9 mouse cellular contexts compared by ENCODE assay signal in the genomic region with DNA sequence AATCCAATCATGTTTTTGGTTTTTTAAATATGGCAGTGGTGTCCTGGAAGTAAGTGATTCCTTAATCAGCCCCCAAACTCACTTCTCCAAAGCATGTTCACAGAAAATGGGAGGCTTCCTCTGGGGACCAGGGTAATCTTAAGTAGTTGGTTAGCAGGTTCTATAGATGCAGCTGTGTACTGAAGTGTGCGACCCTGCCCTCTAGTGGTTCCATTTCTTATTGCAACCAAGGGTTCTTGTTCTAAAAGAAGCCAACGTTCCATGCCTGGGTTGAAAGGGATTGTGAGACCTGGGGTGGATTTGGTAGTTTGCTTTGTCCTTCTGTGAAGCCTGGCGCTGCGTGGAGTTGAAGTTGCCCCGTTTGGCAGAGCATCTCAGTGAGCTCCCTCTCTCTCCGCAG. TPM values are rescaled to one million over a fixed set of nuclear protein-coding genes. Genes with fewer than 3 reads are reported as not detected.
DNase-seq lines count a peak whose midpoint lies in the region; ATAC-seq and TF ChIP-seq lines count a peak whose summit lies in the region.
"Had no signal": no experiment of that assay in that cellular context is flagged by ENCODE, and none has a peak within 500 bp of the region (broad histone marks: within the 10 kb centered on the region; RNA-seq: fewer than 3 reads in every experiment).

No protein-coding gene starts in this region.

- ATAC-seq in kidney, embryonic 16.5 days (ENCODE audit: low FRiP score, low TSS enrichment): no peak
- ATAC-seq in hematopoietic stem cell, adult 5-6 weeks (replicated peaks in 1 of 2; ENCODE audit: insufficient read depth in 1 of 2, low FRiP score in 2 of 2, low TSS enrichment in 1 of 2, low read depth in 1 of 2, poor library complexity in 2 of 2, severe bottlenecking in 2 of 2): peak; percentile 68 to 76; a peak in 3 of 4 replicates

- TF ChIP-seq POLR2A in kidney, adult 2 months (IDR thresholded peaks at IDR 0.05; ENCODE audit: low read depth, low read length): no peak

- H3K4me3 ChIP-seq in kidney, adult 2 months (ENCODE audit: insufficient read depth, low read depth, low read length): no peak overlapping the region
- no peak overlapping the region for H3K4me3 ChIP-seq in kidney, embryonic 16.5 days (ENCODE audit: low read length)
- H3K4me3 ChIP-seq: heart, embryonic 15.5 days had no signal

- H3K4me2 ChIP-seq in kidney, embryonic 16.5 days (replicated peaks; ENCODE audit: low read depth, low read length): no peak overlapping the region
- H3K4me2 ChIP-seq: heart, embryonic 15.5 days had no signal

- H3K27me3 ChIP-seq in kidney, adult 2 months (replicated peaks; ENCODE audit: control insufficient read depth, insufficient read depth, low read length): no peaks in the 10 kb centered on the region
- H3K27me3 ChIP-seq in kidney, embryonic 16.5 days (ENCODE audit: insufficient read depth, low read length): no peaks in the 10 kb centered on the region
- H3K27me3 ChIP-seq: heart, embryonic 15.5 days had no signal

- intact Hi-C loops in left cerebral cortex, postnatal 25 days (cut with DNase I): loop anchor here (2.0 kb wide), 1 partner anchor 154 kb away; a partner anchor contains a TSS

- WGBS in kidney, adult 2 months: 46% methylated on average over 6 of the region's 6 CpGs
- 50% methylated on average over 6 of the region's 6 CpGs for WGBS in kidney, embryonic 16.5 days

- no peaks in the 10 kb centered on the region for H3K4me1 ChIP-seq in kidney, adult 2 months (ENCODE audit: control insufficient read depth, insufficient read depth, low read length)
- no peaks in the 10 kb centered on the region for H3K4me1 ChIP-seq in kidney, embryonic 16.5 days (ENCODE audit: insufficient read depth, low read length)

- no peak overlapping the region for H3K9ac ChIP-seq in kidney, embryonic 16.5 days (replicated peaks; ENCODE audit: low read length)
- H3K9ac ChIP-seq: heart, embryonic 15.5 days had no signal

- peak; percentile 54 for TF ChIP-seq CTCF in kidney, adult 2 months (conservative IDR thresholded peaks at IDR 0.05; ENCODE audit: insufficient read depth, insufficient read length, low read depth, low read length)

- H3K36me3 ChIP-seq in kidney, adult 2 months (ENCODE audit: control insufficient read depth, insufficient read depth, low read length): peaks cover 7% of the 10 kb centered on the region
- H3K36me3 ChIP-seq in kidney, embryonic 16.5 days (ENCODE audit: insufficient read depth, low read length): peaks cover 65% of the 10 kb centered on the region

- no peak overlapping the region for H3K27ac ChIP-seq in kidney, adult 2 months (ENCODE audit: insufficient read depth, low read depth, low read length)
- no peak overlapping the region for H3K27ac ChIP-seq in kidney, embryonic 16.5 days (ENCODE audit: low read length)
- H3K27ac ChIP-seq: heart, embryonic 15.5 days had no signal

- H3K9me3 ChIP-seq in kidney, embryonic 16.5 days (ENCODE audit: low read length): no peaks in the 10 kb centered on the region
- H3K9me3 ChIP-seq: heart, embryonic 15.5 days had no signal

- peak; percentile 75 for DNase-seq in kidney, adult 2 months
- peak; percentile 86 for DNase-seq in ZHBTc4 (ENCODE audit: low read depth, low spot score)
- DNase-seq in embryo, embryonic 11 days: peak; percentile 82
- peak; percentile 85 to 91 for DNase-seq in left cerebral cortex, postnatal 25 days (ENCODE audit: low spot score in 2 of 2)
- DNase-seq in natural killer cell, adult 2 months (ENCODE audit: low spot score in 2 of 2): peak; percentile 59 to 70
- DNase-seq in thymus, postnatal 10 days (ENCODE audit: low spot score in 2 of 2): peak; percentile 41 to 78

RNA-seq across cellular contexts. Expression of a gene that starts 26.7 kb away (rescaled TPM):
- 49.5 and 51.3 TPM in 2 replicates for polyA plus RNA-seq in kidney, adult 2 months (2012; rRNA removed)
- 161 and 201 TPM in 2 replicates for polyA plus RNA-seq in kidney, embryonic 16.5 days (2015; fragmentation: Nextera tagmentation; extraction: Ambion mirVana)
- total RNA-seq in hematopoietic stem cell, adult 5-6 weeks (2017): 18.0 and 21.1 TPM in 2 replicates
- 10 to 100 TPM; 67.7 to 68.1 TPM for total RNA-seq in left cerebral cortex, postnatal 25 days (2021)

RNA-seq across cellular contexts. Expression of a gene that starts 26.8 kb away (rescaled TPM):
- polyA plus RNA-seq in kidney, adult 2 months (2012; rRNA removed): 45.3 and 49.7 TPM in 2 replicates
- 50.7 and 51.9 TPM in 2 replicates for polyA plus RNA-seq in kidney, embryonic 16.5 days (2015; fragmentation: Nextera tagmentation; extraction: Ambion mirVana)
- total RNA-seq in hematopoietic stem cell, adult 5-6 weeks (2017): 26.8 and 33.6 TPM in 2 replicates
- 100 to 1,000 TPM; 122 to 124 TPM for total RNA-seq in left cerebral cortex, postnatal 25 days (2021)

RNA-seq across cellular contexts. Expression of a gene that starts 46.7 kb away (rescaled TPM):
- polyA plus RNA-seq in kidney, adult 2 months (2012; rRNA removed): 14.9 and 18.1 TPM in 2 replicates
- 8.2 and 8.7 TPM in 2 replicates for polyA plus RNA-seq in kidney, embryonic 16.5 days (2015; fragmentation: Nextera tagmentation; extraction: Ambion mirVana)
- total RNA-seq in hematopoietic stem cell, adult 5-6 weeks (2017): 0.15 and 0.75 TPM in 2 replicates
- 10 to 100 TPM; 13.3 to 13.8 TPM for total RNA-seq in left cerebral cortex, postnatal 25 days (2021)

RNA-seq across cellular contexts. Expression of a gene that starts 46.7 kb away (rescaled TPM):
- 119 and 130 TPM in 2 replicates for polyA plus RNA-seq in kidney, adult 2 months (2012; rRNA removed)
- polyA plus RNA-seq in kidney, embryonic 16.5 days (2015; fragmentation: Nextera tagmentation; extraction: Ambion mirVana): 28.7 and 29.9 TPM in 2 replicates
- total RNA-seq in hematopoietic stem cell, adult 5-6 weeks (2017): 8.6 and 16.8 TPM in 2 replicates
- total RNA-seq in left cerebral cortex, postnatal 25 days (2021): 10 to 100 TPM; 68.9 to 70.7 TPM
